Comparison of ENCODE assay signal across 10 mouse cellular contexts in genomic region chr1:184998161-184998560, GRCm38 (mm10). TPM values are rescaled to one million over a fixed set of nuclear protein-coding genes. Genes with fewer than 3 reads are reported as not detected.
A peak's percentile ranks its signal among the peaks of the same experiment; 100 is the strongest.
DNase-seq lines count a peak whose midpoint lies in the region; ATAC-seq and TF ChIP-seq lines count a peak whose summit lies in the region.
"Had no signal": no experiment of that assay in that cellular context is flagged by ENCODE, and none has a peak within 500 bp of the region (broad histone marks: within the 10 kb centered on the region; RNA-seq: fewer than 3 reads in every experiment).

No protein-coding gene starts in this region.

- ATAC-seq in kidney, embryonic 14.5 days (ENCODE audit: low FRiP score, low TSS enrichment) = no peak
- no peak for ATAC-seq in embryonic facial prominence, embryonic 12.5 days (ENCODE audit: insufficient number of reproducible peaks, insufficient read depth, low FRiP score, low TSS enrichment)
- no peak for ATAC-seq in forebrain, postnatal 0 days
- ATAC-seq in midbrain, embryonic 12.5 days (ENCODE audit: low FRiP score, low read depth) = no peak

- no peaks in the 10 kb centered on the region for H3K36me3 ChIP-seq in kidney, embryonic 14.5 days (ENCODE audit: control insufficient read depth, insufficient read depth, low read length)
- H3K36me3 ChIP-seq in embryonic facial prominence, embryonic 12.5 days = no peaks in the 10 kb centered on the region
- no peaks in the 10 kb centered on the region for H3K36me3 ChIP-seq in forebrain, postnatal 0 days (ENCODE audit: insufficient read depth)
- no peaks in the 10 kb centered on the region for H3K36me3 ChIP-seq in midbrain, embryonic 12.5 days
- H3K36me3 ChIP-seq: G1E had no signal

- H3K27me3 ChIP-seq in kidney, embryonic 14.5 days (ENCODE audit: control insufficient read depth, insufficient read depth, low read length) = no peaks in the 10 kb centered on the region
- no peaks in the 10 kb centered on the region for H3K27me3 ChIP-seq in embryonic facial prominence, embryonic 12.5 days
- H3K27me3 ChIP-seq in forebrain, postnatal 0 days (ENCODE audit: insufficient read depth, low read length) = no peaks in the 10 kb centered on the region
- peaks cover 5% of the 10 kb centered on the region; the same call in 1 of the 2 replicates for H3K27me3 ChIP-seq in midbrain, embryonic 12.5 days

- TF ChIP-seq CTCF in forebrain, postnatal 0 days (IDR thresholded peaks at IDR 0.05; ENCODE audit: low read depth) = no peak

- no peak for DNase-seq in kidney, adult 18-20 months
- DNase-seq in forebrain, postnatal 0 days = no peak
- DNase-seq in T-cell, adult 2 months (ENCODE audit: low spot score) = no peak
- DNase-seq in adipocyte (ENCODE audit: low spot score) = no peak
- DNase-seq in lung, postnatal 14 days = no peak
- DNase-seq: gastrocnemius, postnatal 36 days had no signal

- no peak overlapping the region for H3K9ac ChIP-seq in kidney, embryonic 14.5 days (ENCODE audit: low read depth, low read length)
- H3K9ac ChIP-seq in embryonic facial prominence, embryonic 12.5 days = peak overlapping the region; percentile 40
- H3K9ac ChIP-seq in forebrain, postnatal 0 days = peak overlapping the region; percentile 92
- peak overlapping the region; percentile 45 for H3K9ac ChIP-seq in midbrain, embryonic 12.5 days (replicated peaks)

- peak overlapping the region; percentile 4; the same call in 1 of the 2 replicates for H3K4me3 ChIP-seq in kidney, embryonic 14.5 days (ENCODE audit: low read length)
- H3K4me3 ChIP-seq in embryonic facial prominence, embryonic 12.5 days = peak overlapping the region; percentile 87
- peak overlapping the region; percentile 81 for H3K4me3 ChIP-seq in forebrain, postnatal 0 days (ENCODE audit: low read depth, low read length)
- peak overlapping the region; percentile 92 for H3K4me3 ChIP-seq in midbrain, embryonic 12.5 days

- 0 out of 2 replicates have a peak, but pooled peaks cover 5% of the 10 kb centered on the region for H3K4me1 ChIP-seq in kidney, embryonic 14.5 days (ENCODE audit: control insufficient read depth, insufficient read depth, low read length)
- H3K4me1 ChIP-seq in embryonic facial prominence, embryonic 12.5 days = peaks cover 18% of the 10 kb centered on the region; the same call in 1 of the 2 replicates
- H3K4me1 ChIP-seq in forebrain, postnatal 0 days (ENCODE audit: insufficient read depth) = peaks cover 10% of the 10 kb centered on the region
- peaks cover 40% of the 10 kb centered on the region for H3K4me1 ChIP-seq in midbrain, embryonic 12.5 days

- H3K27ac ChIP-seq in kidney, embryonic 14.5 days (ENCODE audit: low read depth, low read length) = no peak overlapping the region
- no peak overlapping the region for H3K27ac ChIP-seq in embryonic facial prominence, embryonic 12.5 days
- H3K27ac ChIP-seq in forebrain, postnatal 0 days (ENCODE audit: low read depth, low read length) = peak overlapping the region; percentile 95
- H3K27ac ChIP-seq in midbrain, embryonic 12.5 days (replicated peaks) = no peak overlapping the region

- peak overlapping the region; percentile 87; the same call in 1 of the 2 replicates for H3K4me2 ChIP-seq in kidney, embryonic 14.5 days (replicated peaks; ENCODE audit: low read depth, low read length)
- H3K4me2 ChIP-seq in embryonic facial prominence, embryonic 12.5 days (replicated peaks) = peak overlapping the region; percentile 72
- peak overlapping the region; percentile 74 for H3K4me2 ChIP-seq in forebrain, postnatal 0 days (ENCODE audit: low read depth)
- peak overlapping the region; percentile 79 for H3K4me2 ChIP-seq in midbrain, embryonic 12.5 days (replicated peaks)

- 44% methylated on average over 9 of the region's 9 CpGs for WGBS in kidney, embryonic 14.5 days
- 37% methylated on average over 9 of the region's 9 CpGs for WGBS in embryonic facial prominence, embryonic 12.5 days
- 20% methylated on average over 9 of the region's 9 CpGs for WGBS in forebrain, postnatal 0 days
- 34% methylated on average over 9 of the region's 9 CpGs for WGBS in midbrain, embryonic 12.5 days

- no peaks in the 10 kb centered on the region for H3K9me3 ChIP-seq in kidney, embryonic 14.5 days (ENCODE audit: control insufficient read depth, low read length)
- H3K9me3 ChIP-seq in embryonic facial prominence, embryonic 12.5 days = no peaks in the 10 kb centered on the region
- no peaks in the 10 kb centered on the region for H3K9me3 ChIP-seq in forebrain, postnatal 0 days (ENCODE audit: low read length)
- no peaks in the 10 kb centered on the region for H3K9me3 ChIP-seq in midbrain, embryonic 12.5 days

RNA-seq across cellular contexts. Expression of gene Mark1, which starts 1.2 kb away (rescaled TPM):
- 2.4 and 3.0 TPM in 2 replicates for polyA plus RNA-seq in kidney, embryonic 14.5 days (2014; fragmentation: Nextera tagmentation; extraction: Ambion mirVana)
- 4.6 and 5.2 TPM in 2 replicates for polyA plus RNA-seq in embryonic facial prominence, embryonic 12.5 days (2016; fragmentation: Nextera tagmentation; extraction: Ambion mirVana)
- total RNA-seq in forebrain, postnatal 0 days (2014; rRNA removed) = 72.6 and 78.2 TPM in 2 replicates
- 11.5 and 14.3 TPM in 2 replicates for polyA plus RNA-seq in forebrain, postnatal 0 days (2015; fragmentation: Nextera tagmentation; extraction: Ambion mirVana)
- 7.4 and 7.9 TPM in 2 replicates for polyA plus RNA-seq in midbrain, embryonic 12.5 days (2016; fragmentation: Nextera tagmentation; extraction: Ambion mirVana)
- polyA plus RNA-seq: G1E had no signal

Comparison
In these comparisons a context has a peak if more than half of its experiments do, and no peak if none do; other contexts are left out.
1. H3K4me3 ChIP-seq: peak in every context shown above with its lines; median percentile 92 in midbrain, embryonic 12.5 days; 87 in embryonic facial prominence, embryonic 12.5 days; 81 in forebrain, postnatal 0 days; 4 in kidney, embryonic 14.5 days.